Mouse (Mus musculus) bone marrow, adult 2 months (tissue): Measurements from ENCODE around the gene Ccdc154.

Experiments
- CTCF ChIP-seq: fragments of 200-500 bp; IDR thresholded peaks from 2 replicates; pipeline ENCODE4 v1.5.1; 2011; ENCODE audit warnings: low read length, control low read depth; ENCODE audit not compliant: control insufficient read depth, insufficient read depth
- POLR2A ChIP-seq: fragments of 200-500 bp; IDR thresholded peaks from 2 replicates; pipeline ENCODE4 v1.6.1; 2011; ENCODE audit warnings: low read depth, mild to moderate bottlenecking, control low read depth, low read length, borderline replicate concordance; ENCODE audit not compliant: control insufficient read depth

DNA sequence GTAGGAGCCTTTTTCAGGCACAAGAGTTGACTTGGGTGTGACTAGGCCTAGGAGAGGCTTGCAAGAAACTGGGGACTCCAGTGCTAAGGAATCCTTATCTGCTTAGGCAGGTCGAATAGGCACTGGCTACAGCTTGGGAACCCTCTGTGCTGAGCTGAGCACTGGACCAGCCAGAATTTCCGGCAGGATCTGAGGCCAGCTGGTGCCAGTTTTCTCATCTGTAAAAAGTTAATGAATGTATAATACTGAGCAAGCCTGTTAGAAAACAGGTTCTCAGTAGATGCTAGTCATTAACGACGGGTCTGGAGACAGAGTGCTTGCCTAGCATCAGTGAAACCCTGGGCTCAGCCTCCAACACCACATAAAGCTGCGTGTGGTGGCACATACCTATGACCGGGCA lies 26.6 kb upstream of the Ccdc154 start:
- TF ChIP-seq CTCF, result no peak
- TF ChIP-seq POLR2A, result no peak
